Mouse (Mus musculus) heart, embryonic 11.5 days (tissue): ENCODE results near the gene Khdrbs1. TPM values are rescaled to one million over a fixed set of nuclear protein-coding genes. Genes with fewer than 3 reads are reported as not detected.

Source experiments
- microRNA-seq: library from miRNA; unstranded; fragments of <30 nt; microRNA quantifications from one replicate; pipeline ENCODE4, GENCODE M21; 2016; ENCODE audit warnings: borderline number of aligned reads
- polyA plus RNA-seq: library from polyadenylated mRNA; unstranded; fragments of >200 nt; fragmentation: Nextera tagmentation; extraction: Ambion mirVana; gene quantifications from 2 replicates; pipeline ENCODE4 v1.2.1, GENCODE M21; 2014

The Khdrbs1 gene
- polyA plus RNA-seq, 1 experiment from 2014 or later: 73.0 TPM

Small RNAs within 50 kb of the gene (microRNA-seq; reads per million reads assigned to microRNA genes)
- not detected for gene Gm28017
- gene Mir7016: 0.68 reads per million, percentile 4 among the genes with 10 or more reads in this experiment

Other genes with a start within 250 kb of the Khdrbs1 start
- 506 and 517 TPM in 2 replicates for gene Marcksl1, start 228.7 kb downstream of the Khdrbs1 start, polyA plus RNA-seq
- 154 and 175 TPM in 2 replicates for gene Hdac1, start 199.6 kb downstream of the Khdrbs1 start, polyA plus RNA-seq
- 3.6 and 4.6 TPM in 2 replicates for gene Lck, start 168.7 kb downstream of the Khdrbs1 start, polyA plus RNA-seq
- 3.6 TPM in 2 replicates for gene Fam167b, start 163.8 kb downstream of the Khdrbs1 start, polyA plus RNA-seq
- 194 and 200 TPM in 2 replicates for gene Eif3i, start 141.7 kb downstream of the Khdrbs1 start, polyA plus RNA-seq
- 170 and 177 TPM in 2 replicates for gene Tmem234, start 141.6 kb downstream of the Khdrbs1 start, polyA plus RNA-seq
- 1.1 and 2.7 TPM in 2 replicates for gene Dcdc2b, start 128.0 kb downstream of the Khdrbs1 start, polyA plus RNA-seq
- 23.3 and 24.5 TPM in 2 replicates for gene Iqcc, start 123.2 kb downstream of the Khdrbs1 start, polyA plus RNA-seq
- 41.4 and 46.5 TPM in 2 replicates for gene Ccdc28b, start 118.4 kb downstream of the Khdrbs1 start, polyA plus RNA-seq
- gene Txlna, start 101.2 kb downstream of the Khdrbs1 start, polyA plus RNA-seq: 58.3 and 60.2 TPM in 2 replicates
- gene Kpna6, start 69.5 kb downstream of the Khdrbs1 start, polyA plus RNA-seq: 13.3 and 14.6 TPM in 2 replicates
- gene Tmem39b, start 45.5 kb downstream of the Khdrbs1 start, polyA plus RNA-seq: 12.3 and 16.1 TPM in 2 replicates
- gene Ptp4a2, start 68.9 kb upstream of the Khdrbs1 start, polyA plus RNA-seq: 329 and 345 TPM in 2 replicates
- gene Spocd1, start 186.9 kb upstream of the Khdrbs1 start, polyA plus RNA-seq: 0.34 and 0.38 TPM in 2 replicates
- 2.5 TPM in 2 replicates for gene Adgrb2, start 242.6 kb upstream of the Khdrbs1 start, polyA plus RNA-seq